Mouse (Mus musculus) bone marrow, adult 2 months (tissue): ENCODE results near the gene Lrriq4. TPM values are rescaled to one million over a fixed set of nuclear protein-coding genes. Genes with fewer than 3 reads are reported as not detected.
A peak's percentile ranks its signal among the peaks of the same experiment; 100 is the strongest.
"Not testable (repeated sequence)": the region's sequence is repeated elsewhere in the genome, so short reads cannot be mapped to it uniquely, and the experiment has no call there.

Source experiments
- H3K27ac ChIP-seq: fragments of 200-500 bp; 2 replicates; pipeline ENCODE4 v1.5.1; 2012; ENCODE audit warnings: low read depth, mild to moderate bottlenecking, control low read depth, inconsistent platforms, low read length; ENCODE audit not compliant: control insufficient read depth, poor library complexity, insufficient read depth
- H3K4me1 ChIP-seq: fragments of 200-500 bp; 2 replicates; pipeline ENCODE4 v1.6.1; 2011; ENCODE audit warnings: low read length; ENCODE audit not compliant: control insufficient read depth, insufficient read depth
- H3K4me3 ChIP-seq: fragments of 200-500 bp; replicated peaks from 2 replicates; pipeline ENCODE3; 2011; ENCODE audit warnings: mild to moderate bottlenecking, low read depth, low read length, control low read depth; ENCODE audit not compliant: control insufficient read depth
- CTCF ChIP-seq: fragments of 200-500 bp; IDR thresholded peaks from 2 replicates; pipeline ENCODE4 v1.5.1; 2011; ENCODE audit warnings: low read length, control low read depth; ENCODE audit not compliant: control insufficient read depth, insufficient read depth
- POLR2A ChIP-seq: fragments of 200-500 bp; IDR thresholded peaks from 2 replicates; pipeline ENCODE4 v1.6.1; 2011; ENCODE audit warnings: low read depth, mild to moderate bottlenecking, control low read depth, low read length, borderline replicate concordance; ENCODE audit not compliant: control insufficient read depth
- WGBS: fragments of 180-500 bp; shearing (Covaris S2); methylation state at CpG from one replicate; pipeline ENCODE4 v1.1.7; 2018; 5-methylcytosine and 5-hydroxymethylcytosine counted together
- polyA plus RNA-seq: library from polyadenylated mRNA; stranded (reverse); fragments of >200 nt; gene quantifications from 2 replicates; pipeline ENCODE4 v1.2.4, GENCODE M21; 2011; ENCODE audit warnings: low replicate concordance; ENCODE audit not compliant: missing spikeins, insufficient read depth, insufficient read length

Gene Lrriq4
- polyA plus RNA-seq, 1 experiment = not detected

- Histone ChIP-seq H3K4me3 (no peak overlapping the region), H3K4me1 (no peaks in the 10 kb centered on the region), H3K27ac (no peak overlapping the region)
- 16% methylated on average over 2 of the region's 2 CpGs for WGBS
- peak; percentile 34 for TF ChIP-seq CTCF
- TF ChIP-seq POLR2A = no peak
Observed at GRCm38 (mm10) chr3:30696346-30696745, 52.0 kb downstream of the Lrriq4 start.

DNA sequence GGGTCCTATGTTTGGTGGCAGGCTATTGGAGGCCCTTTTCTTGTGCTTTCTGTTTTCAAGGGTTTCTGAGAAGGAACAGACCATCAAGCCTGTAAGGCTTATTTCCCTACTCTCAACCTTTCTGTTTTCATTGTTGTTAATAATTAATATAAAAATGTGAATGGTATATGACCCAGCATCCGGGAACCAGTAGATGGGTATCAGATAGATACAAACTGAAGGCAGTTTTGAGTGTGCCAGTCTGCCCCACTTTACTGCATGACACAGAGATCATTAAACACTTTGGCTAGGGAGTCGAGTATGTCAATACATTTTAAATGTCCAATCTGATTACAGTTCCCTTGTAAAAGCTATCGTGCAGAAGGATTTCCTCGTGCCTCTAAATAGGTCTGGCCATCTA is 53.6 kb downstream of the Lrriq4 start:
- TF ChIP-seq CTCF (no peak), POLR2A (no peak)
- Histone ChIP-seq H3K4me1 (no peaks in the 10 kb centered on the region), H3K4me3 (no peak overlapping the region), H3K27ac (no peak overlapping the region)
- WGBS = 73% methylated on average over 4 of the region's 4 CpGs

DNA sequence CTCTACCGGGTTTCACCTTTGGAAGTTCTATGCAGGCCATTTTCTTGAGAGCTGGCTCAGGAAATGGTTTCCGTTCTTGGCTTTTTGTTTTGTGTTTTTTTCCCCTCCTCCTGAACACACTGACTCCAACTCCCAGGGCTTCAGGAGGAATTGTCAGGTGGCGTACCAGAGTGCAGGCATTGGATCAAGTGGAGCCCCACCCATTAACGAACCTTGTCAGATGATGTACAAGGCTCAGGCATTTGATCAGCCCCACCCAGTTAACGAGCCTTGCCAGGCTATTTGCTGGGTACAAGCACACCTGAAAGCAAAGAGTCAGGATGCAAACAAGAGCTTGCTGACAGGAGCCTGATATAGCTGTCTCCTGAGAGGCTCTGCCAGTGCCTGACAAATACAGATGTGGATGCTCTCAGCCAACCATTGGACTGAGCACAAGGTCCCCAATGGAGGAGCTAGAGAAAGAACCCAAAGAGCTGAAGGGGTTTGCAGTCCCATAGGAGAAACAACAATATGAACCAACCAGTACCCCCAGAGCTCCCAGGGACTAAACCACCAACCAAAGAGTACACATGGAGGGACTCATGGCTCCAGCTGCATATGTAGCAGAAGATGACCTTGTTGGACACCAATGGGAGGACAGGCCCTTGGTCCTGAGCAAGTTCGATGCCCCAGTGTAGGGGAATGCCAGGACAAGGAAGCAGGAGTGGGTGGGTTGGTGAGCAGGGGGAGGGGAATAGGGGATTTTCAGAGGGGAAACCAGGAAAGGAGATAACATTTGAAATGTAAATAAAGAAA is 55.6 kb downstream of the Lrriq4 start, which contains the start of gene Lrrc31:
TSS of gene Lrrc31 (minus strand) at position 133 of the 795 bp plus-strand sequence.
- WGBS = 77% methylated on average over 6 of the region's 6 CpGs
- H3K4me1 ChIP-seq, H3K4me3 ChIP-seq: not testable (repeated sequence)

GRCm38 (mm10) chr3:30705977-30706376 is 61.7 kb downstream of the Lrriq4 start:
- Histone ChIP-seq H3K4me1 (no peaks in the 10 kb centered on the region; the same call in 1 of the 2 replicates), H3K4me3 (no peak overlapping the region), H3K27ac (no peak overlapping the region)
- 73% methylated on average over 3 of the region's 3 CpGs for WGBS
- no peak for TF ChIP-seq POLR2A
- TF ChIP-seq CTCF = no peak

More for the DNA sequence above, 55.6 kb downstream of the Lrriq4 start, which contains the start of gene Lrrc31:
- H3K27ac ChIP-seq = not testable (repeated sequence)

- Histone ChIP-seq H3K4me3 (no peak overlapping the region), H3K4me1 (no peaks in the 10 kb centered on the region; the same call in 1 of the 2 replicates), H3K27ac (no peak overlapping the region)
- TF ChIP-seq POLR2A = no peak
- no peak for TF ChIP-seq CTCF
- 26% methylated on average over 4 of the region's 4 CpGs for WGBS
Observed at GRCm38 (mm10) chr3:30706614-30707276, 62.4 kb downstream of the Lrriq4 start.

- 67% methylated on average over 6 of the region's 6 CpGs for WGBS
- no peak overlapping the region for H3K4me3 ChIP-seq
- TF ChIP-seq POLR2A (no peak), CTCF (no peak)
- no peak overlapping the region for H3K27ac ChIP-seq
- no peaks in the 10 kb centered on the region; the same call in 1 of the 2 replicates for H3K4me1 ChIP-seq
Observed at GRCm38 (mm10) chr3:30710191-30710590, 65.9 kb downstream of the Lrriq4 start.

DNA sequence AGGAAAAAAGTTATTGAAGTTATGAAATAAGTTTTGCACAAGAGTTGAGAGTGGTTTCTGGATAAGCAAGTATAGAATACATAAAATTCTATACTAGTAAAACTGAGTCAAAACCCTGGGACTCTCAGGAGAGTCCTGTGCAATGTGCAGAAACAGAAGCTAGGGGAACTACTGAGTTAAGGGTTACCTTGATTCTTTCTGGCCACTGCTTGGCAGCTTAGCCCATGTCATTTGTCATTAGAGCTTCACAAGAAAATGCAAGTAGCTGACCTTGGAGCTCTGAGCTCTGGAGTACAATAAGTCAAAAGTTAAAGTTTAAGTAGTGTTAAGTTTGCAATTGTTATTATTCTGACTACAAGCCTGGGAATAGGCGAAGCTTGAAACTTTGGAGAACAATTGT is 69.0 kb downstream of the Lrriq4 start:
- no peak overlapping the region for H3K27ac ChIP-seq
- TF ChIP-seq POLR2A (no peak), CTCF (no peak)
- 84% methylated on average over 1 of the region's 1 CpGs for WGBS

GRCm38 (mm10) chr3:30718649-30719048 is 74.3 kb downstream of the Lrriq4 start:
- no peak for TF ChIP-seq POLR2A
- TF ChIP-seq CTCF = no peak
- no peaks in the 10 kb centered on the region for H3K4me1 ChIP-seq

More for the DNA sequence above, 69.0 kb downstream of the Lrriq4 start:
- no peaks in the 10 kb centered on the region for H3K4me1 ChIP-seq
- no peak overlapping the region for H3K4me3 ChIP-seq

More at GRCm38 (mm10) chr3:30718649-30719048, 74.3 kb downstream of the Lrriq4 start:
- 58% methylated on average over 3 of the region's 3 CpGs for WGBS
- Histone ChIP-seq H3K27ac (no peak overlapping the region), H3K4me3 (no peak overlapping the region)

Other genes with a start within 250 kb of the Lrriq4 start
- gene Mecom, start 96.5 kb upstream of the Lrriq4 start, polyA plus RNA-seq = 0.70 and 1.4 TPM in 2 replicates
- gene Actrt3, start 44.6 kb upstream of the Lrriq4 start, polyA plus RNA-seq = not detected in 2 replicates
- gene Mynn, start 42.4 kb upstream of the Lrriq4 start, polyA plus RNA-seq = 5.0 and 9.7 TPM in 2 replicates
- 2.1 TPM in 1 of 2 replicates, not detected in the other for gene Lrrc34, start 3.4 kb downstream of the Lrriq4 start, polyA plus RNA-seq
- gene Lrrc31, start 55.3 kb downstream of the Lrriq4 start, polyA plus RNA-seq = 2.2 TPM in 1 of 2 replicates, not detected in the other
- not detected in 2 replicates for gene Samd7, start 101.8 kb downstream of the Lrriq4 start, polyA plus RNA-seq
- 60.8 and 65.8 TPM in 2 replicates for gene Sec62, start 148.4 kb downstream of the Lrriq4 start, polyA plus RNA-seq
- gene Gpr160, start 211.4 kb downstream of the Lrriq4 start, polyA plus RNA-seq = 5.0 and 11.2 TPM in 2 replicates